ENCODE assay signal across 23 mouse cellular contexts in genomic region chr13:19562510-19562909, GRCm38 (mm10). TPM values are rescaled to one million over a fixed set of nuclear protein-coding genes. Genes with fewer than 3 reads are reported as not detected.
"Had no signal": no experiment of that assay in that cellular context is flagged by ENCODE, and none has a peak within 500 bp of the region (broad histone marks: within the 10 kb centered on the region; RNA-seq: fewer than 3 reads in every experiment).

No protein-coding gene starts in this region.

- DNase-seq: liver; lung, adult 18-20 months; lung, postnatal 10 days; lung, postnatal 36 days; retina, postnatal 1 day; right cerebral cortex, postnatal 25 days; spleen, adult 18-20 months; thymus, postnatal 25 days had no signal

- ATAC-seq: intestine, embryonic 15.5 days; liver, embryonic 12.5 days; midbrain, embryonic 13.5 days; midbrain, embryonic 16.5 days had no signal

- H3K27ac ChIP-seq: intestine, embryonic 15.5 days; limb, embryonic 10.5 days; limb, embryonic 13.5 days; liver, embryonic 12.5 days; liver, embryonic 15.5 days; lung, embryonic 15.5 days; midbrain, embryonic 10.5 days; midbrain, embryonic 13.5 days; neural tube, embryonic 13.5 days; stomach, embryonic 15.5 days had no signal

- H3K4me1 ChIP-seq: intestine, embryonic 15.5 days; limb, embryonic 10.5 days; limb, embryonic 13.5 days; liver, embryonic 12.5 days; liver, embryonic 15.5 days; lung, embryonic 15.5 days; megakaryocyte, embryonic 14.5 days; midbrain, embryonic 10.5 days; midbrain, embryonic 13.5 days; neural tube, embryonic 13.5 days; stomach, embryonic 15.5 days had no signal

- H3K4me2 ChIP-seq: intestine, embryonic 15.5 days; limb, embryonic 13.5 days; liver, embryonic 12.5 days; liver, embryonic 15.5 days; lung, embryonic 15.5 days; midbrain, embryonic 13.5 days; neural tube, embryonic 13.5 days; stomach, embryonic 15.5 days had no signal

- H3K9ac ChIP-seq: intestine, embryonic 15.5 days; limb, embryonic 13.5 days; liver, embryonic 12.5 days; liver, embryonic 15.5 days; lung, embryonic 15.5 days; midbrain, embryonic 13.5 days; neural tube, embryonic 13.5 days; stomach, embryonic 15.5 days had no signal

- H3K4me3 ChIP-seq: intestine, embryonic 15.5 days; limb, embryonic 10.5 days; limb, embryonic 13.5 days; liver, embryonic 12.5 days; liver, embryonic 15.5 days; lung, embryonic 15.5 days; megakaryocyte, embryonic 14.5 days; midbrain, embryonic 10.5 days; midbrain, embryonic 13.5 days; myocyte; neural tube, embryonic 13.5 days; stomach, embryonic 15.5 days had no signal

- H3K36me3 ChIP-seq: intestine, embryonic 15.5 days; limb, embryonic 10.5 days; limb, embryonic 13.5 days; liver, embryonic 12.5 days; liver, embryonic 15.5 days; lung, embryonic 15.5 days; midbrain, embryonic 10.5 days; midbrain, embryonic 13.5 days; neural tube, embryonic 13.5 days; stomach, embryonic 15.5 days had no signal

- H3K9me3 ChIP-seq: intestine, embryonic 15.5 days; limb, embryonic 10.5 days; limb, embryonic 13.5 days; liver, embryonic 12.5 days; liver, embryonic 15.5 days; lung, embryonic 15.5 days; megakaryocyte, embryonic 14.5 days; midbrain, embryonic 10.5 days; midbrain, embryonic 13.5 days; neural tube, embryonic 13.5 days; stomach, embryonic 15.5 days had no signal

- H3K27me3 ChIP-seq: intestine, embryonic 15.5 days; limb, embryonic 13.5 days; liver, embryonic 12.5 days; liver, embryonic 15.5 days; lung, embryonic 15.5 days; megakaryocyte, embryonic 14.5 days; midbrain, embryonic 13.5 days; neural tube, embryonic 13.5 days; stomach, embryonic 15.5 days had no signal

RNA-seq across cellular contexts. Expression of gene Epdr1, which starts 57.2 kb away (rescaled TPM):
- total RNA-seq: monocyte, adult 5-6 weeks; neutrophil, adult 5-6 weeks had no signal
